Mouse (Mus musculus): ENCODE results near the gene Ppp2r5c. TPM values are rescaled to one million over a fixed set of nuclear protein-coding genes. Genes with fewer than 3 reads are reported as not detected.

The Ppp2r5c gene
- polyA plus RNA-seq, 1 experiment from 2014 or later: 102 TPM

GRCm38 (mm10) chr12:110480701-110481100 is 33.8 kb downstream of the Ppp2r5c start:
- H3K27ac ChIP-seq (ENCODE audit: low read length): no peak overlapping the region
- no peak overlapping the region for H3K4me3 ChIP-seq (ENCODE audit: low read depth, low read length)
- ATAC-seq (no peak), DNase-seq (ENCODE audit: low spot score) (peak; percentile 9)
- H3K4me2 ChIP-seq (replicated peaks; ENCODE audit: low read depth, low read length): no peak overlapping the region
- H3K36me3 ChIP-seq (ENCODE audit: insufficient read depth, low read length): no peaks in the 10 kb centered on the region
- H3K4me1 ChIP-seq (ENCODE audit: insufficient read depth, low read depth, low read length): 0 out of 2 replicates have a peak, but pooled peaks cover 4% of the 10 kb centered on the region
- H3K9me3 ChIP-seq (ENCODE audit: low read length): no peaks in the 10 kb centered on the region
- H3K9ac ChIP-seq (replicated peaks; ENCODE audit: low read depth): no peak overlapping the region
- 94% methylated on average over 4 of the region's 4 CpGs for WGBS
- TF ChIP-seq CTCF (IDR thresholded peaks at IDR 0.05) (no peak), EP300 (IDR thresholded peaks at IDR 0.05) (no peak)
- no peaks in the 10 kb centered on the region for H3K27me3 ChIP-seq (replicated peaks; ENCODE audit: insufficient read depth, low read length)

DNA sequence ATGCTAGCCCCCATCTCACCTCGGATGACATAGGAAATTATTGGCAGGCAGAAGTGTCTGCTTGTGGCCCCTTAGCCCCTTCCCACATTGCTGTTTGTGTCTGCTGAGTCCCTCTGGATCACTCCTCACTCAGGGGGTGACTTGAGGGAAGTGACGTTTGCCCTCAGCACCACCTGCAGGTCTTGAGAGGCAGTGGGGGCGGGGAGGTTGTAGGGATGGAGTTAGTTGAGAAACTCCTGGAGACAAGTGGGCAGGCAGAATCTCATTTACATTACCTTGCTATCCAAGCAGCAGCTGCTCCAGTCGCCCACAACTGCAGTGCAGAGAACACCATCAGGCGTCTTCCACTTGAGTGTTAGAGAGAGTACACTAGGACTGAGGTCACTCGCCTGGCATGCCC is 36.8 kb downstream of the Ppp2r5c start:
- no peaks in the 10 kb centered on the region for H3K9me3 ChIP-seq (ENCODE audit: low read length)
- no peaks in the 10 kb centered on the region for H3K36me3 ChIP-seq (ENCODE audit: insufficient read depth, low read length)
- peak overlapping the region; percentile 20; the same call in 1 of the 2 replicates for H3K27ac ChIP-seq (ENCODE audit: low read length)
- ATAC-seq (peak; percentile 26), DNase-seq (ENCODE audit: low spot score) (peak; percentile 37)
- H3K27me3 ChIP-seq (replicated peaks; ENCODE audit: insufficient read depth, low read length): no peaks in the 10 kb centered on the region
- WGBS: 29% methylated on average over 6 of the region's 6 CpGs
- TF ChIP-seq CTCF (IDR thresholded peaks at IDR 0.05): no peak
- no peak for TF ChIP-seq EP300 (IDR thresholded peaks at IDR 0.05)
- no peak overlapping the region for H3K4me3 ChIP-seq (ENCODE audit: low read depth, low read length)
- peaks cover 22% of the 10 kb centered on the region; the same call in 1 of the 2 replicates for H3K4me1 ChIP-seq (ENCODE audit: insufficient read depth, low read depth, low read length)
- H3K9ac ChIP-seq (replicated peaks; ENCODE audit: low read depth): no peak overlapping the region
- 0 out of 2 replicates have a peak overlapping the region, but pooled peaks have one; percentile 3 for H3K4me2 ChIP-seq (replicated peaks; ENCODE audit: low read depth, low read length)

- H3K4me2 ChIP-seq (replicated peaks; ENCODE audit: low read depth, low read length): peak overlapping the region; percentile 84
- H3K9ac ChIP-seq (replicated peaks; ENCODE audit: low read depth): peak overlapping the region; percentile 88
- H3K27ac ChIP-seq (ENCODE audit: low read length): peak overlapping the region; percentile 96
- H3K36me3 ChIP-seq (ENCODE audit: insufficient read depth, low read length): no peaks in the 10 kb centered on the region
- WGBS: under 1% methylated on average over 17 of the region's 17 CpGs
- TF ChIP-seq EP300 (IDR thresholded peaks at IDR 0.05): no peak
- no peak for TF ChIP-seq CTCF (IDR thresholded peaks at IDR 0.05)
- H3K27me3 ChIP-seq (replicated peaks; ENCODE audit: insufficient read depth, low read length): no peaks in the 10 kb centered on the region
- peaks cover 22% of the 10 kb centered on the region; the same call in 1 of the 2 replicates for H3K4me1 ChIP-seq (ENCODE audit: insufficient read depth, low read depth, low read length)
- no peaks in the 10 kb centered on the region for H3K9me3 ChIP-seq (ENCODE audit: low read length)
- ATAC-seq: peak; percentile 8
- DNase-seq (ENCODE audit: low spot score): no peak
- peak overlapping the region; percentile 48 for H3K4me3 ChIP-seq (ENCODE audit: low read depth, low read length)
Measured at GRCm38 (mm10) chr12:110484824-110485584, 38.1 kb downstream of the Ppp2r5c start.

- Histone ChIP-seq H3K4me2 (replicated peaks; ENCODE audit: low read depth, low read length) (peak overlapping the region; percentile 84), H3K9ac (replicated peaks; ENCODE audit: low read depth) (peak overlapping the region; percentile 88), H3K27ac (ENCODE audit: low read length) (peak overlapping the region; percentile 96), H3K4me1 (ENCODE audit: insufficient read depth, low read depth, low read length) (peaks cover 22% of the 10 kb centered on the region; the same call in 1 of the 2 replicates), H3K27me3 (replicated peaks; ENCODE audit: insufficient read depth, low read length) (no peaks in the 10 kb centered on the region), H3K4me3 (ENCODE audit: low read depth, low read length) (peak overlapping the region; percentile 48), H3K9me3 (ENCODE audit: low read length) (no peaks in the 10 kb centered on the region), H3K36me3 (ENCODE audit: insufficient read depth, low read length) (no peaks in the 10 kb centered on the region)
- ATAC-seq (peak; percentile 93), DNase-seq (ENCODE audit: low spot score) (peak; percentile 98)
- TF ChIP-seq EP300 (IDR thresholded peaks at IDR 0.05) (peak; percentile 37; the same call in 1 of the 2 replicates), CTCF (IDR thresholded peaks at IDR 0.05) (no peak)
- WGBS: under 1% methylated on average over 27 of the region's 27 CpGs
Measured at GRCm38 (mm10) chr12:110485585-110486331, 38.8 kb downstream of the Ppp2r5c start.

GRCm38 (mm10) chr12:110486852-110487251 is 39.9 kb downstream of the Ppp2r5c start:
- TF ChIP-seq CTCF (IDR thresholded peaks at IDR 0.05) (no peak), EP300 (IDR thresholded peaks at IDR 0.05) (no peak)
- H3K9me3 ChIP-seq (ENCODE audit: low read length): no peaks in the 10 kb centered on the region
- no peak for DNase-seq (ENCODE audit: low spot score)
- H3K27me3 ChIP-seq (replicated peaks; ENCODE audit: insufficient read depth, low read length): no peaks in the 10 kb centered on the region
- H3K4me2 ChIP-seq (replicated peaks; ENCODE audit: low read depth, low read length): peak overlapping the region; percentile 84
- peaks cover 22% of the 10 kb centered on the region; the same call in 1 of the 2 replicates for H3K4me1 ChIP-seq (ENCODE audit: insufficient read depth, low read depth, low read length)
- H3K9ac ChIP-seq (replicated peaks; ENCODE audit: low read depth): no peak overlapping the region
- H3K4me3 ChIP-seq (ENCODE audit: low read depth, low read length): peak overlapping the region; percentile 48
- H3K36me3 ChIP-seq (ENCODE audit: insufficient read depth, low read length): no peaks in the 10 kb centered on the region
- H3K27ac ChIP-seq (ENCODE audit: low read length): peak overlapping the region; percentile 96; the same call in 1 of the 2 replicates
- no peak for ATAC-seq
- 68% methylated on average over 5 of the region's 5 CpGs for WGBS

- Histone ChIP-seq H3K4me3 (ENCODE audit: low read depth, low read length) (no peak overlapping the region), H3K27ac (ENCODE audit: low read length) (no peak overlapping the region), H3K4me2 (replicated peaks; ENCODE audit: low read depth, low read length) (no peak overlapping the region; the same call in 1 of the 2 replicates), H3K4me1 (ENCODE audit: insufficient read depth, low read depth, low read length) (peaks cover 22% of the 10 kb centered on the region; the same call in 1 of the 2 replicates), H3K9ac (replicated peaks; ENCODE audit: low read depth) (no peak overlapping the region), H3K27me3 (replicated peaks; ENCODE audit: insufficient read depth, low read length) (no peaks in the 10 kb centered on the region), H3K9me3 (ENCODE audit: low read length) (no peaks in the 10 kb centered on the region), H3K36me3 (ENCODE audit: insufficient read depth, low read length) (no peaks in the 10 kb centered on the region)
- no peak for DNase-seq (ENCODE audit: low spot score)
- TF ChIP-seq CTCF (IDR thresholded peaks at IDR 0.05) (no peak), EP300 (IDR thresholded peaks at IDR 0.05) (no peak)
- no peak for ATAC-seq
- 44% methylated on average over 9 of the region's 9 CpGs for WGBS
Measured at GRCm38 (mm10) chr12:110488031-110488430, 41.1 kb downstream of the Ppp2r5c start.
